Mouse (Mus musculus) forebrain, embryonic 12.5 days (tissue): ENCODE measurements around the gene Odr4. TPM values are rescaled to one million over a fixed set of nuclear protein-coding genes. Genes with fewer than 3 reads are reported as not detected.

ENCODE experiments used
- ATAC-seq: fragments of 200-750 bp; cut with Nextera tagmentation; 2 replicates; pipeline ENCODE4 v1.8.0; 2017; ENCODE audit warnings: moderate TSS enrichment; ENCODE audit not compliant: low FRiP score
- H3K27ac ChIP-seq: fragments of 300-500 bp; sonication (generic); 2 replicates; pipeline ENCODE4 v1.5.1; 2016; ENCODE audit warnings: mild to moderate bottlenecking
- H3K27me3 ChIP-seq: fragments of 300-500 bp; sonication (generic); 2 replicates; pipeline ENCODE4 v1.6.1; 2016; ENCODE audit warnings: mild to moderate bottlenecking
- H3K36me3 ChIP-seq: fragments of 300-500 bp; sonication (generic); replicated peaks from 2 replicates; pipeline ENCODE4 v1.6.1; 2016; ENCODE audit warnings: mild to moderate bottlenecking
- H3K4me1 ChIP-seq: fragments of 300-500 bp; sonication (generic); 2 replicates; pipeline ENCODE4 v1.6.1; 2016
- H3K4me2 ChIP-seq: fragments of 300-500 bp; sonication (generic); 2 replicates; pipeline ENCODE4 v1.6.1; 2016; ENCODE audit warnings: mild to moderate bottlenecking, moderate library complexity
- H3K4me3 ChIP-seq: fragments of 300-500 bp; sonication (generic); replicated peaks from 2 replicates; pipeline ENCODE4 v1.5.1; 2016; ENCODE audit warnings: mild to moderate bottlenecking
- H3K9ac ChIP-seq: fragments of 300-500 bp; sonication (generic); 2 replicates; pipeline ENCODE4 v1.6.1; 2016; ENCODE audit warnings: mild to moderate bottlenecking
- H3K9me3 ChIP-seq: fragments of 300-500 bp; sonication (generic); 2 replicates; pipeline ENCODE4 v1.6.1; 2016
- WGBS: fragments of 180-500 bp; shearing (Covaris S2); methylation state at CpG from one replicate; pipeline ENCODE4 v1.1.7; 2016; 5-methylcytosine and 5-hydroxymethylcytosine counted together
- polyA plus RNA-seq: library from polyadenylated mRNA; unstranded; fragments of >200 nt; fragmentation: Nextera tagmentation; extraction: Ambion mirVana; gene quantifications from 2 replicates; pipeline ENCODE4 v1.2.1, GENCODE M21; 2016

Odr4 gene
- polyA plus RNA-seq, result 28.2 and 31.1 TPM in 2 replicates

DNA sequence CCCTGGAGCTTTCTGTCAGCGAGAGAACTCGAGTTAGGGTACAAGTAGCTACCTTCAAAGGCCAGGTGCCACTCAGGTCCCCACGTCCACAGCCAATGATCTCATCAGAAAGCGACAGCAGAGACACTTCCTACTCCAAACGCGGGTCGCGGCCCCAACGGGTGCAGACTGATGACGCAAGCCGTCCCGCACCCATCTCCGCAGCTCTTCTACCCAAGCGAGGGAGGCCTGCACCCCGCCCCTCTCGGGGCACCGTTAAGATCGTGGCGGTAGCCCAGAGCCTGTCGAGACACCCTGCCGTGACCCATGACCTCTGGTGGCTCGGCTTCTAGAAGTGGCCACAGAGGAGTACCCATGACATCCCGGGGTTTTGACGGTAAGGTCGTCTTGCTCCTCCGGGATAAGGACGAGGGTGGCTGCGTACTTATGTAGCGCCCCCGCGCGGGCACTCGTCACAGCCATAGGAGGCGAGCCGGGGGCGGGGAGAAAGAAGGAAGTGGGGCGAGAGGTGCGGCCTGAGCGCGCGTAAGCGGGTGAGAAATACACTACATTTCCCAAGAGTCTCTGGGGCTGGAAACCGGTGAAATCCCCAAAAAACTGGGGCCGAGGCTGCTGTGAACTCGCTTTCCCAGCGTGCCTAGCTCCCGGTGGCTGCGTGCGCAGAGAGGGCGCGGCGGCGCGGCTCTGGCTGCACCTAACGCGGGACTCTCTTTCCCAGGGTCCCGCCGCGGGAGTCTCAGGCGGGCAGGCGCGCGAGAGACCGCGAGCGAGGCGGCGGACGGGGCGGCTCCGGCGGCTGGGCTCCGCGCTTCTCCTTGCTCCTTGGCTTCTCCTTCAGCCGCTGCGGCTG, at the start of gene Odr4, which contains the start of gene Tpr:
Gene Odr4 (minus strand): TSS at position 443 of the 850 bp plus-strand sequence.
Gene Tpr (plus strand): TSS at position 201 of the 850 bp plus-strand sequence.
- no peaks in the 10 kb centered on the region for H3K9me3 ChIP-seq
- peak; percentile 97 for ATAC-seq

DNA sequence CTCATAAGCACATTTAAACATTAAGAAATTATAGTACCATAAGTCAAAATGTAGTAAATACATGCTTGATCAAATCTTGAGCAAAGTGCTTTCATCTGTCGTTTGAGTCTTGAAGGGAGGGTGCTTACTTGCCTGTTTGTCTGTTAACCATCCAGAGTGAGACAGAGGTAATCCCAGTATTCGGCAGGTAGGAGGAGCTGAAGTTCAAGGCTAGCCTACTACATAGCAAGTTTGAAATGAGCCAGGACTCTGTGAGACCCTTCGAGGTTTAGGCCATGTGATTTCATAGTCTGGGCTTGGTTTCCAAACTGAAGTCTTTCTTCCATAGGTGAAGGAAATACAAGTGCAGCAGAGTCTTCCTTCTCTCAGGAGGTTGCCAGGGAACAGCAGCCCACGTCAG, 48.9 kb upstream of the Odr4 start:
- Histone ChIP-seq H3K4me3 (no peak overlapping the region), H3K27me3 (no peaks in the 10 kb centered on the region), H3K27ac (no peak overlapping the region), H3K9me3 (no peaks in the 10 kb centered on the region), H3K36me3 (peaks cover 73% of the 10 kb centered on the region), H3K4me1 (no peaks in the 10 kb centered on the region), H3K9ac (no peak overlapping the region), H3K4me2 (no peak overlapping the region)
- ATAC-seq, result no peak
- 86% methylated on average over 4 of the region's 4 CpGs for WGBS

More for the DNA sequence above, at the start of gene Odr4, which contains the start of gene Tpr:
- H3K4me2 ChIP-seq, result peak within 1 kb of the TSS; percentile 60
- peak within 1 kb of the TSS; percentile 77 for H3K9ac ChIP-seq
- no peaks in the 10 kb centered on the region for H3K27me3 ChIP-seq
- H3K27ac ChIP-seq, result peak within 1 kb of the TSS; percentile 91
- peaks cover 11% of the 10 kb centered on the region for H3K4me1 ChIP-seq
- peak within 1 kb of the TSS; percentile 59 for H3K4me3 ChIP-seq
- WGBS, result under 1% methylated on average over 73 of the region's 76 CpGs
- H3K36me3 ChIP-seq, result peaks cover 34% of the 10 kb centered on the region

DNA sequence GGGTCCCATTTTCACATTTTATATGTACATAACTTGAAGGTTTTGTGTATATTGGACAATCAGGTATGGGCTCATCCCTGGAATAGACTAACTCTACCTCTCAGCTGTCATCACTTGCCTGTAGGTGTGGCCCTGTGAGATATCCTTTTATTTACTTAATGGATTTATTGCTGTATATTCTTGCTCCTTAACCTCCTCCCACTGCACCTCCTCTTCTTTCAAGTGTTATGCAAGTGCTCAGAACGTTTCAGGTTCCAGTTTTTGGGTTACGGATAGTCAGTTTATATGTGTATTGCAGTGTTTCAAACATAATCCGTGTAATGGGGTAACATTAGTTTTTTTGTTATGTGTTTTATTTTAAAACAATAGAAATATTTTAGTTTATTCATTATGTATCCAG, 45.8 kb upstream of the Odr4 start:
- H3K36me3 ChIP-seq, result peaks cover 76% of the 10 kb centered on the region
- no peak overlapping the region for H3K9ac ChIP-seq
- H3K4me2 ChIP-seq, result no peak overlapping the region
- H3K9me3 ChIP-seq, result no peaks in the 10 kb centered on the region
- no peak overlapping the region for H3K4me3 ChIP-seq
- WGBS, result 90% methylated on average over 3 of the region's 3 CpGs
- no peaks in the 10 kb centered on the region for H3K4me1 ChIP-seq
- H3K27me3 ChIP-seq, result no peaks in the 10 kb centered on the region
- ATAC-seq, result no peak
- no peak overlapping the region for H3K27ac ChIP-seq

DNA sequence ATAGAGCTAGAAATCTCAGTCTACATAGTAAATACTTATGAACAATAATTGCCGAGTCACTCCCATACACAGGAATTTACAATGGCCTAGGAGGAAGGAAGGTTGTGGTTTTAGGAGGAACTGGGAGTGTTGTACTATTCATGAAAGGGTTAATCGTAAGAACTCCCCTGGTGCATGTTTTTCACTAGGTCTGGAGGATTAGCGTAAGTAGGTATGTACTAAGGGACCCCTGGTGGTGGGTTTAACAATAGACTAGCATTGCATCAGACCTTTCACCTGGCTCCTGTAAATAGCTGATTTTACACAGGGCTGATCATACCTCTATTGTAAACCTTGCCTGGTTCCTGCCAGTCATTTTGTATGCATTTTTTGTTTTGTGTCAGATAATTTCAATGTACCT, 33.3 kb upstream of the Odr4 start:
- H3K4me3 ChIP-seq, result no peak overlapping the region
- no peaks in the 10 kb centered on the region for H3K9me3 ChIP-seq
- H3K36me3 ChIP-seq, result peaks cover 85% of the 10 kb centered on the region
- 57% methylated on average over 3 of the region's 3 CpGs for WGBS
- H3K27ac ChIP-seq, result no peak overlapping the region
- no peak for ATAC-seq
- H3K4me1 ChIP-seq, result no peaks in the 10 kb centered on the region
- H3K9ac ChIP-seq, result no peak overlapping the region
- H3K27me3 ChIP-seq, result no peaks in the 10 kb centered on the region
- no peak overlapping the region for H3K4me2 ChIP-seq

DNA sequence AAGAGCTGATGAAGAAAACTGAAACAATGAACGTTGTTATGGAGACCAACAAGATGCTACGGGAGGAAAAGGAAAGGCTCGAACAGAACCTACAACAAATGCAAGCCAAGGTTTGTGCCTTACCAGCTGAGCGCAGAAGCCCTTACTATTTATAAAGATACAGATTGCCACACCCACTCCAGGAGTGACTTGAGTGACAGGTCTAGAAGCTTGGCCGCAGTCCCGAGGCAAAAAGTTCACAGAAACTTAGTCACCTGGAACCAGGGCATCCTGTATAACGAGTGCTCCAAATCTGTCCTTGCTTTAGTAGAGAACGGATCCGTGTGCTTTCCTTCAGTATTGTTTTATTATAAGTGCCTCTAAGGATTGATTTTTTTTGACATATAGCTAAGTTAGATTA, 32.8 kb upstream of the Odr4 start:
- Histone ChIP-seq H3K36me3 (peaks cover 83% of the 10 kb centered on the region), H3K9me3 (no peaks in the 10 kb centered on the region), H3K9ac (no peak overlapping the region), H3K27me3 (no peaks in the 10 kb centered on the region), H3K4me3 (no peak overlapping the region), H3K27ac (no peak overlapping the region), H3K4me2 (no peak overlapping the region), H3K4me1 (no peaks in the 10 kb centered on the region)
- 83% methylated on average over 9 of the region's 9 CpGs for WGBS
- no peak for ATAC-seq

DNA sequence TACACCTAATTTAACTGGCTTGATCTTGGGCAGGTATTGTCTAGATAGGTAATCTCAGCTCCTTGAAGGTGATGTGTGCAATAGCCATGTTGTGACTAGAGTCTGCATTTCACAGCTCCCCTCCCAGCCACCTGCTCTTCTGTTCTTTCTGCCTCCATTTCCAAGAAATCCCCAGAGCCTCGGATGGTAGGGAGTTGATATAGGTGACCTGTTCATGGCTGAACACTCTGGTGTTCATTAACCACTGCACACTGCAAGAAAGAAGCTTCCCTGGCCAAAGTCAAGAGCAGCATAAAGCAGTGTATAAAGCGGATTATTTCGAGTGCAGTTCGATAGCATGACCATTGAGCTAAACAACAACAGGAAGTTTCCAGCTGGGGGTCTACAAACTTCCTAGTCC, 25.5 kb upstream of the Odr4 start:
- ATAC-seq, result no peak
- H3K27ac ChIP-seq, result no peak overlapping the region
- H3K9ac ChIP-seq, result no peak overlapping the region
- H3K4me1 ChIP-seq, result no peaks in the 10 kb centered on the region
- H3K9me3 ChIP-seq, result no peaks in the 10 kb centered on the region
- peaks cover 73% of the 10 kb centered on the region for H3K36me3 ChIP-seq
- 94% methylated on average over 4 of the region's 4 CpGs for WGBS
- no peaks in the 10 kb centered on the region for H3K27me3 ChIP-seq
- no peak overlapping the region for H3K4me2 ChIP-seq
- H3K4me3 ChIP-seq, result no peak overlapping the region

DNA sequence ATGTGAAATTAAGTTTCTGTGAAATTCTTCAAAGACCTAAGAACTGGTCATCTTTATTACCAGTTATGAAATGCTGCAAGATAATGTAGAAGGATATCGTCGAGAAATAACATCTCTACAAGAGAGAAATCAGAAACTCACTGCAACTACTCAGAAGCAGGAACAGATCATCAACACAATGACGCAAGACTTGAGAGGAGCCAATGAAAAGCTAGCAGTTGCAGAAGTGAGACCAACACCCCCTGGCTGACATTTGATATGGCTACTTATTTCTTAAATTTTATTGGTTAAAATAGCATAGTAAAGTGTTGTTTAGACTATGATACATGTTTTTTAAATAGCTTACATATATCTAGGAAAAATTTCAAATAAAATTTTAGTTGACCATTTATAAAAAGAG, 23.1 kb upstream of the Odr4 start:
- no peaks in the 10 kb centered on the region for H3K4me1 ChIP-seq
- H3K27ac ChIP-seq, result no peak overlapping the region
- H3K4me3 ChIP-seq, result no peak overlapping the region
- no peaks in the 10 kb centered on the region for H3K9me3 ChIP-seq
- H3K9ac ChIP-seq, result no peak overlapping the region
- H3K4me2 ChIP-seq, result no peak overlapping the region
- WGBS, result 97% methylated on average over 3 of the region's 3 CpGs
- peaks cover 70% of the 10 kb centered on the region for H3K36me3 ChIP-seq
- no peaks in the 10 kb centered on the region for H3K27me3 ChIP-seq
- no peak for ATAC-seq

DNA sequence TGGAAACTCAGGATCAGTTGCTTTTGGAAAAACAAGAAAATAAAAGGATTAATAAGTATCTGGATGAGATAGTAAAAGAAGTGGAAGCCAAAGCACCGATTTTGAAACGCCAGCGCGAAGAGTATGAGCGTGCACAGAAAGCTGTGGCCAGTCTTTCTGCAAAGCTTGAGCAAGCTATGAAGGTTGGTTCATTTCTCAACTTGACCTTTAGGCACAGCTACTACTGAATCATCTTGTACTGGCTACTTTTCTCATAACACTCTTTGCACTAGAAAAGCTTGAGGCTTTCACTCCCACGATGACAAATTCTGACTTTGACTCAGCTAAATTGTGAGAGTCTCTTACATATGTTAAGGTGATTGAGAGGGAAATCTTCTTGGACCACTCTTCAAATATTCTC, 17.1 kb upstream of the Odr4 start:
- H3K27me3 ChIP-seq, result no peaks in the 10 kb centered on the region
- no peaks in the 10 kb centered on the region for H3K4me1 ChIP-seq
- no peak overlapping the region for H3K4me3 ChIP-seq
- WGBS, result 98% methylated on average over 6 of the region's 6 CpGs
- no peak for ATAC-seq
- H3K4me2 ChIP-seq, result no peak overlapping the region
- H3K27ac ChIP-seq, result no peak overlapping the region
- H3K36me3 ChIP-seq, result peaks cover 67% of the 10 kb centered on the region
- H3K9me3 ChIP-seq, result no peaks in the 10 kb centered on the region
- no peak overlapping the region for H3K9ac ChIP-seq

DNA sequence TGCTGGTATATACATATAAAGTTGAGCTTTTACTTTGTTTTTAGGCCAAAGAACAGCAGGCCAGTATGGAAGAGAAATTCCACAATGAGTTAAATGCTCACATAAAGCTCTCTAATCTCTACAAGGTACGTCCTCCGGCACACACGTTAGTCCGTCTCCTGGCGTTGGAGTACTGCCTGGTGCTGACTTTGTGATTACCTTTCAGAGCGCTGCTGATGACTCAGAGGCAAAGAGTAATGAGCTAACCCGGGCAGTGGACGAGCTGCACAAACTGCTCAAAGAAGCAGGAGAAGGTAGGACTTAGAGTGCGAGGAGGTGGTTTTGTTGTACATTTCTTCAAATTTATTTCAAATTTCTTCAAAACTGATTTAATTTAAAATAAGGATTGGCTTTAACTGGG, 14.4 kb upstream of the Odr4 start:
- H3K4me3 ChIP-seq, result no peak overlapping the region
- no peak overlapping the region for H3K27ac ChIP-seq
- 91% methylated on average over 9 of the region's 9 CpGs for WGBS
- no peak overlapping the region for H3K4me2 ChIP-seq
- no peaks in the 10 kb centered on the region for H3K9me3 ChIP-seq
- H3K27me3 ChIP-seq, result no peaks in the 10 kb centered on the region
- ATAC-seq, result no peak
- H3K36me3 ChIP-seq, result peaks cover 65% of the 10 kb centered on the region
- no peaks in the 10 kb centered on the region for H3K4me1 ChIP-seq
- no peak overlapping the region for H3K9ac ChIP-seq

DNA sequence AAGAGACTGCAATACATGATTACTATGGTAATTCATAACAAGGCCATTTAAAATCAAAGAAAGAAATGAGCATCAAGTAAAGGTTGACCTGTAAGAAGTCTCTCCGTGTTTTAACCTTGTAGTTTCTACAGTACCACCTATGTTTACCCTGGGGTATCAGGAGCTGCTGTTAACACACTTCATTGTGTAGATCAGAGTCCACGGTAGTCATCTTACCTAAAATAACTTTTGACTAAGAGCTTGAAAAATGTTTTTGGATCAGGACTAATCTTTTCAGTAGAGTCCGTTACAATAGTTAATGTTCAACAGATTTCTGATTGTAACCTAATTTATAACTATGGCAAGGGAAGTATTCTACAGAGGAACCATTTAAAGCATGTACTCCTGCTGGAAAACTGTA, 11.7 kb upstream of the Odr4 start:
- Histone ChIP-seq H3K27ac (no peak overlapping the region), H3K27me3 (no peaks in the 10 kb centered on the region), H3K36me3 (peaks cover 53% of the 10 kb centered on the region), H3K4me1 (no peaks in the 10 kb centered on the region), H3K9me3 (no peaks in the 10 kb centered on the region), H3K9ac (no peak overlapping the region), H3K4me2 (no peak overlapping the region), H3K4me3 (no peak overlapping the region)
- WGBS, result 92% methylated on average over 3 of the region's 3 CpGs
- ATAC-seq, result no peak

DNA sequence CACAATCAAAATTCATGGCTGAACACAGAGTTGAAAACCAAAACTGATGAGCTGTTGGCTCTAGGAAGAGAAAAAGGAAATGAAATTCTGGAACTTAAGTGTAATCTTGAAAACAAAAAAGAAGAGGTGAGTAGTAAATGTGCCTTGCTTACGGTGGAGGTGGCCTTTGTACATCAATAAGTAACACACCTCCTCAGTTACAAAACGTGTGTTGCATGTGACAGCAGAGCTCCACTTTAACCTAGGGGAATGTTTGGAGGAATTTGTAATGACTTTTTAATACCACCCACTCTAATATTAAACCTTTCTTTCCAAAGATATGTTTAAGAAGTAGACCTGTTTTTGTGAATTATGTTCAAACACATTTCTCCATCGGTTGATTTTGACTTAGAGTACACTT, 11.0 kb upstream of the Odr4 start:
- 92% methylated on average over 3 of the region's 3 CpGs for WGBS

DNA sequence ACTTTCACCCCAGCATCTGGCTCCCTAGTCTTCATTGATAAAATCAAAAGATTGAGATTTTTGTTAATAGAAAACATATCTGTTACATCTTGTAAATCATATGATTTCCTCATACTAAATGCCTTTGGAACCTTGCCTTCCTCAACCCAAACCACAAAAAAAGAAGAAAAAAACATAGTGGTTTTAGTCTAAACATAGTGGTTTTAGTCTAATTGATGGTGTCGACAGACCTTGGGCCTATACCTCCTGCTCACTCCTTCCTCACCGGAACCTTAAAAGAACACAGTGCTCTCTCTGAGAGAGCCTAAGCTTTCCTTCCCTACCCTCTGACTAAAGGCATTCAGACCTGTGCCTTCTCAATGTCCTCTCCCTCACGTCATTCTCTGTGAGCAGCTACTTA, 3.1 kb upstream of the Odr4 start:
- H3K27ac ChIP-seq, result no peak overlapping the region
- no peaks in the 10 kb centered on the region for H3K27me3 ChIP-seq
- H3K9me3 ChIP-seq, result no peaks in the 10 kb centered on the region
- ATAC-seq, result no peak
- no peak overlapping the region for H3K4me2 ChIP-seq
- H3K36me3 ChIP-seq, result peaks cover 32% of the 10 kb centered on the region
- WGBS, result 97% methylated on average over 3 of the region's 3 CpGs
- H3K4me1 ChIP-seq, result peaks cover 11% of the 10 kb centered on the region
- no peak overlapping the region for H3K9ac ChIP-seq
- H3K4me3 ChIP-seq, result no peak overlapping the region

More for the DNA sequence above, 11.0 kb upstream of the Odr4 start:
- Histone ChIP-seq H3K4me2 (no peak overlapping the region), H3K4me1 (no peaks in the 10 kb centered on the region), H3K9ac (no peak overlapping the region), H3K4me3 (no peak overlapping the region), H3K27me3 (no peaks in the 10 kb centered on the region), H3K9me3 (no peaks in the 10 kb centered on the region), H3K27ac (no peak overlapping the region), H3K36me3 (peaks cover 52% of the 10 kb centered on the region)
- ATAC-seq, result no peak

DNA sequence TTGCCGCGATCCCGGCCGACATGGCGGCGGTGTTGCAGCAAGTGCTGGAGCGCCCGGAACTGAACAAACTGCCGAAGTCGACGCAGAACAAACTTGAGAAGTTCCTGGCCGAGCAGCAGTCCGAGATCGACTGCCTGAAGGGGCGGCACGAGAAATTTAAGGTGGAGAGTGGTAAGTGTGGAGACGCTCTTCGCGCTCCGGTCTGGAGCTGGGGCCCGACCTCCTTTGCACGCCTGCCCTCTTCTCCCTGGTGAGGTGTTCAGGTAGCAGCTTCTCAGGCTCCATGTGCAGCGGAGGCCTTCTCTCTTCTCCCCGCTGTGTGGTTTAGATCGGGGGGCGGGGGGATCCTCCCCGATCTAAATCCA, 590 bp upstream of the Odr4 start:
- H3K4me2 ChIP-seq, result peak overlapping the region; percentile 60
- peaks cover 32% of the 10 kb centered on the region for H3K36me3 ChIP-seq
- H3K4me3 ChIP-seq, result peak overlapping the region; percentile 59
- peaks cover 11% of the 10 kb centered on the region for H3K4me1 ChIP-seq
- H3K9ac ChIP-seq, result peak overlapping the region; percentile 77
- no peaks in the 10 kb centered on the region for H3K9me3 ChIP-seq
- peak overlapping the region; percentile 91 for H3K27ac ChIP-seq
- ATAC-seq, result no peak; the same call in 1 of the 2 replicates
- 0% methylated on average over 27 of the region's 27 CpGs for WGBS
- H3K27me3 ChIP-seq, result no peaks in the 10 kb centered on the region
